Mouse (Mus musculus) heart, postnatal 0 days (tissue): Measurements from ENCODE around the gene Zmiz1.

ENCODE experiments used
- CTCF ChIP-seq: IDR thresholded peaks from 2 replicates; pipeline ENCODE4 v1.5.1; 2016; ENCODE audit warnings: antibody characterized with exemption, control low read depth, low read depth
- EP300 ChIP-seq: IDR thresholded peaks from 2 replicates; pipeline ENCODE4 v1.6.1; 2016; ENCODE audit warnings: antibody characterized with exemption, low read depth

DNA sequence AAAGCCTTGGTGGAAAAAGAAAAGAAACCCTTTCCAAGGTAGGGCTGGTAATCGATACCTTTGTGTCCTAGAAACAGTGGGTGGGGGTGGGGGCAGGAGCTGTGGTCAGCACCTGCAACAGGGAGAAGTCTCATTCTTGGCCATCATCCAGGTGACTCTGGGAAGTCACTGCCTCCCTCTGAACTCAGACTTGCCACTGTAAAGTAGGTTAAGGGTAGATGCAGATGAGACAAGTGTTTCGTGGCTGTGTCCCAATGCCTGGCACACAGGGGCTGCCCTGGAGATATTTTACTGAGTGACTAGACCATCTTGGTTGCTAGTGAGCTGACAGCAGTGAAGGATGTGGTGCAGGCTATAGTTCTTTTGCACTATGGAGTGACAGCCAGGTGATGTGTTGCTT, 79.5 kb downstream of the Zmiz1 start:
- TF ChIP-seq EP300 (no peak), CTCF (no peak)
